Mouse (Mus musculus) midbrain, embryonic 14.5 days (tissue): ENCODE measurements around the gene Nfya. TPM values are rescaled to one million over a fixed set of nuclear protein-coding genes. Genes with fewer than 3 reads are reported as not detected.
A peak's percentile ranks its signal among the peaks of the same experiment; 100 is the strongest.

ENCODE experiments used
- ATAC-seq: fragments of 200-750 bp; cut with Nextera tagmentation; 2 replicates; pipeline ENCODE4 v1.8.0; 2017; ENCODE audit warnings: moderate number of reproducible peaks, moderate library complexity; ENCODE audit not compliant: low FRiP score, low TSS enrichment
- DNase-seq: peaks from one replicate; pipeline ENCODE4 v3.0.0-alpha.2; 2015
- H3K27ac ChIP-seq: fragments of 300-500 bp; sonication (generic); replicated peaks from 2 replicates; pipeline ENCODE4 v1.5.1; 2014; ENCODE audit warnings: mild to moderate bottlenecking, low read depth, low read length, moderate library complexity
- H3K27me3 ChIP-seq: fragments of 300-500 bp; sonication (generic); 2 replicates; pipeline ENCODE4 v1.6.1; 2014; ENCODE audit warnings: low read length, control low read depth, mixed read lengths; ENCODE audit not compliant: control insufficient read depth, insufficient read depth
- H3K36me3 ChIP-seq: fragments of 300-500 bp; sonication (generic); 2 replicates; pipeline ENCODE4 v1.6.1; 2014; ENCODE audit warnings: low read length, control low read depth; ENCODE audit not compliant: control insufficient read depth, insufficient read depth
- H3K4me1 ChIP-seq: fragments of 300-500 bp; sonication (generic); 2 replicates; pipeline ENCODE4 v1.6.1; 2014; ENCODE audit warnings: mild to moderate bottlenecking, antibody characterized with exemption, low read length, control low read depth; ENCODE audit not compliant: control insufficient read depth, insufficient read depth
- H3K4me2 ChIP-seq: fragments of 300-500 bp; sonication (generic); 2 replicates; pipeline ENCODE4 v1.6.1; 2014; ENCODE audit warnings: mild to moderate bottlenecking, low read length, moderate library complexity
- H3K4me3 ChIP-seq: fragments of 300-500 bp; sonication (generic); replicated peaks from 2 replicates; pipeline ENCODE4 v1.5.1; 2014; ENCODE audit warnings: low read depth, low read length
- H3K9ac ChIP-seq: fragments of 300-500 bp; sonication (generic); replicated peaks from 2 replicates; pipeline ENCODE4 v1.6.1; 2014; ENCODE audit warnings: mild to moderate bottlenecking, low read length, moderate library complexity
- H3K9me3 ChIP-seq: fragments of 300-500 bp; sonication (generic); 2 replicates; pipeline ENCODE4 v1.6.1; 2016; ENCODE audit warnings: low read length, control low read depth, mixed read lengths; ENCODE audit not compliant: control insufficient read depth
- WGBS: fragments of 180-500 bp; shearing (Covaris S2); extraction: QIAGEN DNeasy Blood & Tissue Kit; methylation state at CpG from one replicate; pipeline ENCODE4 v1.1.7; 2014; 5-methylcytosine and 5-hydroxymethylcytosine counted together
- polyA plus RNA-seq: library from polyadenylated mRNA; unstranded; fragments of >200 nt; fragmentation: Nextera tagmentation; extraction: Ambion mirVana; gene quantifications from 2 replicates; pipeline ENCODE4 v1.2.1, GENCODE M21; 2014

Gene Nfya
- polyA plus RNA-seq, 1 experiment from 2014 or later, result 16.5 TPM

DNA sequence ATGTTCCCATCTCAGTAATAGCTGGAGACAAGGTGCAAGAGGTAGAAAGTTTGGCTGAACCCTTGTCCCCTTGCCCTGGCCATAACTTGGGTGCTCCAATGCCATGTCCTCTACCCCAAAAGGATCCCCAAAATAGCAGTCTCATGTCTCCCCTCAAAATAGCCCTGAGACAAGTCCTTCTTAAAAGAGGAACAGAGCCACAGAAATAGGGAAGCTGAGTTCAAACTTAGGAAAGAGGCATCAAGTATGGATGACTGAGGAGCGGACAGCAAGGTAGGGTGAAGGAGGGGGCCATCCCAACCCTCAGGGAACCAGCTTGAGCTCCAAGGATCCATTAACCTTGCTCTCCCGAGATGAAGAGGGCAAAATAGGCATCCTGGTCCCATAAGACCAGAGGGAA, 62.4 kb downstream of the Nfya start:
- 75% methylated on average over 2 of the region's 2 CpGs for WGBS
- H3K4me1 ChIP-seq, result no peaks in the 10 kb centered on the region
- no peak overlapping the region for H3K4me2 ChIP-seq
- ATAC-seq (no peak), DNase-seq (no peak)
- no peak overlapping the region for H3K4me3 ChIP-seq
- H3K9me3 ChIP-seq, result no peaks in the 10 kb centered on the region
- H3K27ac ChIP-seq, result no peak overlapping the region
- no peaks in the 10 kb centered on the region for H3K27me3 ChIP-seq
- H3K36me3 ChIP-seq, result no peaks in the 10 kb centered on the region
- no peak overlapping the region for H3K9ac ChIP-seq

DNA sequence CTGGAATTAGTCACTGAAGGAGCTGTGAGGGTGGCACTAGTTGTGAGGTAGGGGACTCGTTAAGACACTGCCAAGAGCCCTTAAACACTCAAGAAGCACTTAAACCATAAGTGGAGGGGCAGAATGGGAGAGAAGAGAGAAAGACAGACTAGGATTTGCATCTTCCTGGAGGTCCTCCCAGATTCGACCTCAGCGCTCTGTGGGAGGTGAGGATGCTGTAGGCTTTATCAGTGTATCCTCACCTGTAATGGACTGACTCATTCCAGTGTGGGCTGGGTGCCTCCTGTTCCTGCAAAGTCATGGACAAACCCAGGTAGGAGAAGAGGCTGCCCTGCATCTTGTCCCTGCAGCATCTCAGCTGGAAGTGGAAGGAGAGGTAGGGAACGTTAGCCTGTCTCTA, 62.9 kb downstream of the Nfya start:
- Histone ChIP-seq H3K4me1 (no peaks in the 10 kb centered on the region), H3K36me3 (no peaks in the 10 kb centered on the region), H3K4me3 (no peak overlapping the region), H3K27ac (no peak overlapping the region), H3K4me2 (no peak overlapping the region), H3K27me3 (no peaks in the 10 kb centered on the region), H3K9me3 (no peaks in the 10 kb centered on the region), H3K9ac (no peak overlapping the region)
- no peak for DNase-seq
- WGBS, result 72% methylated on average over 4 of the region's 4 CpGs
- ATAC-seq, result no peak

DNA sequence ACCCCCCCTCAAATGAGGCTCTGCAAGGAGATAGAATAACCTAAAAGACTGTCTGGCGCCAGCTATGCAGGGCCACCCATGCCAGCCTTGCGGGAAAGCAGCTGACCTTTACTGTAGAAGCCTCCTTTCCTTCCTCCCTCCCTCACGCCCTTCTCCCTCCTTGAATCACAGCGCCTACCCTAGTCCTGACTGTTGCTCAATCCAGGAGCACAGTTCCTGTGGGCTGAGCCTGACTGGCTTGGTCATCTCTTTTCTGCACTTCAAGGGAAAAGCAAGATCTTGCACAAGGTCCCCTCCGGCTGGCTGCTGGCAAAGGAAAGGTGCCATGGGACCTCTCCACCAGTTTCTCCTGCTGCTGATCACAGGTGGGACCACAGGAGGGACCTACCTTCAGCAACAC, 63.5 kb downstream of the Nfya start, which contains the start of gene Trem2:
TSS of gene Trem2 (plus strand) at position 171 of the 400 bp plus-strand sequence.
- no peaks in the 10 kb centered on the region for H3K9me3 ChIP-seq
- ATAC-seq, result no peak
- no peak within 1 kb of the TSS for H3K9ac ChIP-seq
- H3K4me2 ChIP-seq, result no peak within 1 kb of the TSS
- no peaks in the 10 kb centered on the region for H3K27me3 ChIP-seq
- no peak within 1 kb of the TSS for H3K4me3 ChIP-seq
- H3K27ac ChIP-seq, result no peak within 1 kb of the TSS
- H3K4me1 ChIP-seq, result no peaks in the 10 kb centered on the region
- WGBS, result 84% methylated on average over 5 of the region's 5 CpGs
- H3K36me3 ChIP-seq, result no peaks in the 10 kb centered on the region
- no peak for DNase-seq

DNA sequence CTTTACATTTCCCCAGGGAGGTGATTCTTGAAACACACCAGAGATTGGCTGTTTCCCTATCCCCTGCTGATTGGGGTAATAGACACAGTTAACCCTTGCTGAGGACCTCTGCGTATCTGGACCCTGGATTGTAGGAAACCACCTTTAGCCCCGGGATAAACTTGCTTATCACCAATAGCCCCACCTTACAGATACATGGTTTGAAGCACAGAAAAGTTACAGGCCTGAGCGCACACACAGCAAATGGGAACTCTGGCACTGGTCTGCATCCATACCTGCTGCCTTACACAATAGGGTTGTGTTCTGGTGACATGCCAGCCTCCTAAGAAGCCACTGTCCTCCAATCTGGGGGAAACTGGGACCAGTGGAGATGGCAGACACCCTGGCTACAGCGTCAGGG, 63.9 kb downstream of the Nfya start:
- DNase-seq (no peak), ATAC-seq (no peak)
- Histone ChIP-seq H3K4me2 (no peak overlapping the region), H3K36me3 (no peaks in the 10 kb centered on the region), H3K27me3 (no peaks in the 10 kb centered on the region), H3K4me1 (no peaks in the 10 kb centered on the region), H3K9me3 (no peaks in the 10 kb centered on the region), H3K9ac (no peak overlapping the region), H3K27ac (no peak overlapping the region), H3K4me3 (no peak overlapping the region)
- 86% methylated on average over 4 of the region's 4 CpGs for WGBS

DNA sequence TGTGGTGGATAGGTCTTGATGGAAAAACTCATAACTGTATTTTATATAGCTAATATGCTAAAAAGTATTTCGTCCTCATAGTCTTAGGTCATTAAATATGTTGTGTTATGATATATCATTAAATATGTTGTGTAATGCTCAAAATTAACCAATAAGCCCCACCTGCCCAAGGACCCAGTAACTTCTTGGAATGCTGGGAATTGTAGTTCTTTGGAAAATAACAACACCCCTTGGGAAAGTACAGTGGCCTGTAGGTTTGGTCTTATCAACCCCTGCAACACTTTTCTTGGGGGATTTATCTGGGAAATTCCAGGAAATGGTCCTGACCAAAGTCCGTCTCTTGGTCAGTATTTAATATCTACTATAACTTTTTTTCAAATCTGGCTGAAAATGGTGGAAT, 66.6 kb downstream of the Nfya start:
- H3K27ac ChIP-seq, result no peak overlapping the region
- ATAC-seq (no peak), DNase-seq (no peak)
- no peaks in the 10 kb centered on the region for H3K27me3 ChIP-seq
- no peaks in the 10 kb centered on the region for H3K4me1 ChIP-seq
- no peak overlapping the region for H3K4me2 ChIP-seq
- H3K36me3 ChIP-seq, result no peaks in the 10 kb centered on the region
- H3K9me3 ChIP-seq, result no peaks in the 10 kb centered on the region
- no peak overlapping the region for H3K9ac ChIP-seq
- H3K4me3 ChIP-seq, result no peak overlapping the region
- 94% methylated on average over 2 of the region's 2 CpGs for WGBS

DNA sequence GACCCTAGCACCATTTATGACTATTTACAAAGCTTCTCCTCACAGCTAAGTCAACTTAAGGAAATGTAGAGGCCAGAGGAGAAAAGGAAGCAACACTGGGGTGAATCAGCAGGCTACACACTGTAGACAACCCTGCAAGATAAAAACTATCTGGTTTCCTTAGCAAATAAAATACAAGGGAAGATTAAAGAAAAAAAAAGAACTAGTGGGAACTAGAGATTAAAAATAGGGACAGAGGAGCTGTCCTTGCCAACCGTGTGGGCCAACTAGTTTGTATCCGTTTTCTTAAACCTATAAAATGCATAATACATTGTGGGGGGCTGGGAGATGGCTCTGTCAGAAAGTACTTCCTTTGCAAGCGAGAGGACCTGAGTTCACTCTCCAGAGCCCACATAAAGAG, 67.8 kb downstream of the Nfya start:
- H3K27ac ChIP-seq, result no peak overlapping the region

DNA sequence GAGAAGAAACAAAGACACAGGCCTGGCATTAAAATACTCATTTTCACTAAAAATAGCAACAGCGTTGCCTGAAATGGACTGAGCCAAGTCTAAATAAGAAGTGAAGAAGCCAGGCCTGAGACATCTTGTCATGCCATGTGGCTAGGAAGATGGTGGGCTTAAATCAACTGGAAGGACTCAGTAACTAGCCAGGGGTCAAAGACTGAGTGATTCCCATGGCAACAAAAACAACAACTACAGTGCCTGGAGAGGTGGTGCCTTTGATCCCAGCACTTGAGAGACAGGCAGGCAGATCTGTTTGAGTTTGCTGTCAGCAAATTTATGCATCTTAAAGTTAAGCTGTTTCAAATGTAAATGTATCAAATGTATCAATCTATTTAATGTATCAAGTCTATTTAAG, 69.4 kb downstream of the Nfya start:
- Histone ChIP-seq H3K9ac (no peak overlapping the region), H3K27ac (no peak overlapping the region), H3K4me3 (no peak overlapping the region), H3K9me3 (no peaks in the 10 kb centered on the region), H3K4me1 (no peaks in the 10 kb centered on the region), H3K36me3 (no peaks in the 10 kb centered on the region), H3K27me3 (no peaks in the 10 kb centered on the region), H3K4me2 (no peak overlapping the region)
- ATAC-seq, result no peak
- peak; percentile 19 for DNase-seq
- 89% methylated on average over 1 of the region's 1 CpGs for WGBS

More for the DNA sequence above, 67.8 kb downstream of the Nfya start:
- no peak for DNase-seq
- Histone ChIP-seq H3K4me3 (no peak overlapping the region), H3K4me2 (no peak overlapping the region), H3K36me3 (no peaks in the 10 kb centered on the region), H3K9ac (no peak overlapping the region), H3K27me3 (no peaks in the 10 kb centered on the region), H3K9me3 (no peaks in the 10 kb centered on the region), H3K4me1 (no peaks in the 10 kb centered on the region)
- no peak for ATAC-seq
- 83% methylated on average over 3 of the region's 3 CpGs for WGBS

Other genes starting within 250 kb of the Nfya start
- gene A530064D06Rik, start 242.6 kb downstream of the Nfya start, polyA plus RNA-seq, result 0.32 TPM in 1 of 2 replicates, not detected in the other
- gene Trem1, start 177.1 kb downstream of the Nfya start, polyA plus RNA-seq, result not detected in 2 replicates
- not detected in 2 replicates for gene Trem3, start 162.1 kb downstream of the Nfya start, polyA plus RNA-seq
- gene Treml4, start 145.6 kb downstream of the Nfya start, polyA plus RNA-seq, result not detected in 2 replicates
- gene Treml2, start 110.4 kb downstream of the Nfya start, polyA plus RNA-seq, result 0.12 TPM in 1 of 2 replicates, not detected in the other
- 0.55 TPM in 1 of 2 replicates, not detected in the other for gene B430306N03Rik, start 93.8 kb downstream of the Nfya start, polyA plus RNA-seq
- gene Trem2, start 63.5 kb downstream of the Nfya start, polyA plus RNA-seq, result 2.6 and 3.7 TPM in 2 replicates
- gene Treml1, start 50.0 kb downstream of the Nfya start, polyA plus RNA-seq, result 0.23 and 0.51 TPM in 2 replicates
- 41.9 and 49.2 TPM in 2 replicates for gene Oard1, start 108 bp upstream of the Nfya start, polyA plus RNA-seq
- gene Apobec2, start 23.0 kb upstream of the Nfya start, polyA plus RNA-seq, result 0.26 and 0.29 TPM in 2 replicates
- 2.5 and 4.6 TPM in 2 replicates for gene Tspo2, start 41.6 kb upstream of the Nfya start, polyA plus RNA-seq
- 0.22 and 0.53 TPM in 2 replicates for gene Unc5cl, start 45.0 kb upstream of the Nfya start, polyA plus RNA-seq